Comparison of ENCODE assay signal across 9 mouse cellular contexts in genomic region chr9:44904964-44905363, GRCm38 (mm10). TPM values are rescaled to one million over a fixed set of nuclear protein-coding genes. Genes with fewer than 3 reads are reported as not detected.
DNase-seq lines count a peak whose midpoint lies in the region.
"Had no signal": no experiment of that assay in that cellular context is flagged by ENCODE, and none has a peak within 500 bp of the region (broad histone marks: within the 10 kb centered on the region; RNA-seq: fewer than 3 reads in every experiment).

No protein-coding gene starts in this region.

- no peak overlapping the region for H3K27ac ChIP-seq in heart, embryonic 10.5 days
- H3K27ac ChIP-seq: liver, embryonic 13.5 days had no signal

- no peaks in the 10 kb centered on the region for H3K9me3 ChIP-seq in heart, embryonic 10.5 days
- H3K9me3 ChIP-seq: liver, embryonic 13.5 days had no signal

- H3K4me3 ChIP-seq in heart, embryonic 10.5 days: no peak overlapping the region
- H3K4me3 ChIP-seq: liver, embryonic 13.5 days had no signal

- peaks cover 2% of the 10 kb centered on the region; the same call in 1 of the 2 replicates for H3K36me3 ChIP-seq in heart, embryonic 10.5 days

- H3K27me3 ChIP-seq in heart, embryonic 10.5 days (ENCODE audit: insufficient read depth, poor library complexity, severe bottlenecking): no peaks in the 10 kb centered on the region
- H3K27me3 ChIP-seq: liver, embryonic 13.5 days had no signal

- peak; percentile 99 for DNase-seq in heart, adult 11 months
- no peak for DNase-seq in heart, embryonic 10.5 days (ENCODE audit: low spot score)
- DNase-seq in adrenal gland, postnatal 25 days: peak; percentile 76
- DNase-seq in frontal cortex, postnatal 14 days (ENCODE audit: low spot score in 2 of 2): peak; percentile 54 to 65
- peak; percentile 81 for DNase-seq in heart, postnatal 4 days
- peak; percentile 76 for DNase-seq in lung, postnatal 10 days
- peak; percentile 73 to 82 for DNase-seq in urinary bladder, postnatal 36 days (ENCODE audit: low spot score in 2 of 2)
- DNase-seq in thymus, postnatal 14 days: no peak
- DNase-seq: liver, embryonic 13.5 days had no signal

- no peaks in the 10 kb centered on the region; the same call in 1 of the 2 replicates for H3K4me1 ChIP-seq in heart, embryonic 10.5 days

- WGBS in heart, embryonic 10.5 days: 59% methylated on average over 5 of the region's 5 CpGs

RNA-seq across cellular contexts. Expression of gene Atp5l, which starts 15.6 kb away (rescaled TPM):
- 722 and 893 TPM in 2 replicates for polyA plus RNA-seq in heart, embryonic 10.5 days (2016; fragmentation: Nextera tagmentation; extraction: Ambion mirVana)
- total RNA-seq in adrenal gland, postnatal 25 days (2021): 383 and 529 TPM in 2 replicates
- total RNA-seq in heart, postnatal 4 days (2021): 1,000 to 10,000 TPM; 1,050 to 1,223 TPM

RNA-seq across cellular contexts. Expression of gene Kmt2a, which starts 23.9 kb away (rescaled TPM):
- 7.4 and 10.5 TPM in 2 replicates for polyA plus RNA-seq in heart, embryonic 10.5 days (2016; fragmentation: Nextera tagmentation; extraction: Ambion mirVana)
- total RNA-seq in adrenal gland, postnatal 25 days (2021): 31.5 and 47.5 TPM in 2 replicates
- total RNA-seq in heart, postnatal 4 days (2021): 10 to 100 TPM; 22.9 to 23.5 TPM

Comparison
In these comparisons a context has a peak if more than half of its experiments do, and no peak if none do; other contexts are left out.
1. DNase-seq: peak in heart, adult 11 months (single experiment), adrenal gland, postnatal 25 days (single experiment), frontal cortex, postnatal 14 days (2 of 2), heart, postnatal 4 days (single experiment), lung, postnatal 10 days (single experiment) and urinary bladder, postnatal 36 days (2 of 2); none in heart, embryonic 10.5 days (single experiment) and thymus, postnatal 14 days (single experiment).